Comparison of ENCODE assay signal across 10 mouse cellular contexts in genomic region chr3:129744803-129745202, GRCm38 (mm10). TPM values are rescaled to one million over a fixed set of nuclear protein-coding genes. Genes with fewer than 3 reads are reported as not detected.
DNase-seq lines count a peak whose midpoint lies in the region; ATAC-seq and TF ChIP-seq lines count a peak whose summit lies in the region.
"Had no signal": no experiment of that assay in that cellular context is flagged by ENCODE, and none has a peak within 500 bp of the region (broad histone marks: within the 10 kb centered on the region; RNA-seq: fewer than 3 reads in every experiment).

No protein-coding gene starts in this region.

- H3K27me3 ChIP-seq in G1E (ENCODE audit: insufficient read depth, low read length), result no peaks in the 10 kb centered on the region; the same call in 1 of the 2 replicates
- H3K27me3 ChIP-seq: limb, embryonic 13.5 days had no signal

- no peaks in the 10 kb centered on the region for H3K36me3 ChIP-seq in G1E (replicated peaks)
- H3K36me3 ChIP-seq: limb, embryonic 13.5 days had no signal

- peak; percentile 58 for ATAC-seq in G1E (ENCODE audit: extremely low read depth, insufficient number of reproducible peaks, low FRiP score, poor library complexity, severe bottlenecking)
- peak; percentile 85 for ATAC-seq in megakaryocyte-erythroid progenitor cell, adult 5-6 weeks (replicated peaks; ENCODE audit: low FRiP score, low TSS enrichment, poor library complexity, severe bottlenecking)

- peak; percentile 48 for DNase-seq in gastrocnemius, postnatal 10 days
- no peak for DNase-seq in gastrocnemius, postnatal 36 days
- DNase-seq in 3T3-L1 (ENCODE audit: low read depth, low spot score) (peak; percentile 27), G1E (ENCODE audit: low spot score) (no peak)
- DNase-seq in forelimb bud, embryonic 11.5 days (ENCODE audit: low read depth, low spot score), result peak; percentile 37
- DNase-seq in thymus, postnatal 4 days, result peak; percentile 70
- no peak for DNase-seq in urinary bladder, postnatal 14 days (ENCODE audit: low spot score)

- H3K9me3 ChIP-seq in G1E (replicated peaks), result no peaks in the 10 kb centered on the region
- H3K9me3 ChIP-seq: limb, embryonic 13.5 days had no signal

- H3K4me3 ChIP-seq in G1E (ENCODE audit: low read depth, low read length), result no peak overlapping the region
- H3K4me3 ChIP-seq: limb, embryonic 13.5 days had no signal

- peak; percentile 70 for TF ChIP-seq CTCF in G1E (IDR thresholded peaks at IDR 0.05; ENCODE audit: low read depth, low read length)

- H3K4me1 ChIP-seq in G1E (ENCODE audit: insufficient read depth, low read depth, low read length), result no peaks in the 10 kb centered on the region

- intact Hi-C loops in gastrocnemius, postnatal 36 days (cut with DNase I), result no loop called here

RNA-seq across cellular contexts. Expression of gene Egf, which starts 10.3 kb away (rescaled TPM):
- 10 to 100 TPM; 23.2 to 32.1 TPM for total RNA-seq in gastrocnemius, postnatal 10 days (2021)
- total RNA-seq in gastrocnemius, postnatal 36 days (2021), result 10 to 100 TPM; 19.2 to 24.8 TPM
- 2.8 and 4.7 TPM in 2 replicates for total RNA-seq in G1E (2014; fragmentation: Nextera tagmentation)
- 2.4 and 2.6 TPM in 2 replicates for total RNA-seq in G1E (2017)
- polyA plus RNA-seq in G1E (2012), result 1.3 and 1.8 TPM in 2 replicates
- 1.9 and 9.8 TPM in 2 replicates for total RNA-seq in megakaryocyte-erythroid progenitor cell, adult 5-6 weeks (2014; fragmentation: Nextera tagmentation)
- total RNA-seq in megakaryocyte-erythroid progenitor cell, adult 5-6 weeks (2017), result 0.09 and 5.9 TPM in 2 replicates

RNA-seq across cellular contexts. Expression of gene Lrit3, which starts 59.0 kb away (rescaled TPM):
- not detected for total RNA-seq in gastrocnemius, postnatal 10 days (2021)
- not detected for total RNA-seq in gastrocnemius, postnatal 36 days (2021)
- total RNA-seq in G1E (2014; fragmentation: Nextera tagmentation), result not detected in 2 replicates
- 0.06 and 0.11 TPM in 2 replicates for total RNA-seq in G1E (2017)
- not detected in 2 replicates for polyA plus RNA-seq in G1E (2012)
- total RNA-seq in megakaryocyte-erythroid progenitor cell, adult 5-6 weeks (2014; fragmentation: Nextera tagmentation), result not detected in 2 replicates
- total RNA-seq in megakaryocyte-erythroid progenitor cell, adult 5-6 weeks (2017), result not detected in 2 replicates
- polyA plus RNA-seq: embryonic facial prominence, embryonic 14.5 days; limb, embryonic 13.5 days had no signal

Comparison
In these comparisons a context has a peak if more than half of its experiments do, and no peak if none do; other contexts are left out.
1. DNase-seq: peak in gastrocnemius, postnatal 10 days (single experiment), 3T3-L1 (single experiment), forelimb bud, embryonic 11.5 days (single experiment) and thymus, postnatal 4 days (single experiment); none in gastrocnemius, postnatal 36 days (0 of 2), G1E (single experiment) and urinary bladder, postnatal 14 days (single experiment).